Mouse (Mus musculus): ENCODE results near the gene Sox30. TPM values are rescaled to one million over a fixed set of nuclear protein-coding genes. Genes with fewer than 3 reads are reported as not detected.

Gene Sox30
- total and polyA plus RNA-seq, 3 experiments, result not detected

- Histone ChIP-seq H3K9me3 (replicated peaks; ENCODE audit: low read length) (peaks cover 7% of the 10 kb centered on the region), H3K4me1 (ENCODE audit: control insufficient read depth in 1 of 2, insufficient read depth in 2 of 2) (no peaks in the 10 kb centered on the region), H3K27ac (ENCODE audit: insufficient read depth, low read depth) (no peak overlapping the region), H3K4me2 (ENCODE audit: insufficient read depth, low read depth, poor library complexity, severe bottlenecking) (no peak overlapping the region), H3K79me2 (replicated peaks; ENCODE audit: control insufficient read depth, extremely low read depth, insufficient read depth, poor library complexity, severe bottlenecking) (no peaks in the 10 kb centered on the region), H3K27me3 (replicated peaks) (no peaks in the 10 kb centered on the region), H3K36me3 (replicated peaks in 1 of 2; ENCODE audit: control insufficient read depth in 1 of 2, insufficient read depth in 1 of 2, low read length in 1 of 2) (no peaks in the 10 kb centered on the region), H3K4me3 (replicated peaks in 1 of 3; ENCODE audit: low read depth in 2 of 3, low read length in 2 of 3, poor library complexity in 1 of 3) (no peak overlapping the region), H3K9ac (ENCODE audit: insufficient read depth, low read depth) (no peak overlapping the region)
- in situ Hi-C loops (cut with MboI; ENCODE audit: low pct_ligation_motif_present, low pct_unique_long_range_greater_than_20kb, low sequenced_read_pairs) (no loop called here), dilution Hi-C loops (cut with MboI; ENCODE audit: extremely low pct_ligation_motif_present, extremely low pct_unique_long_range_greater_than_20kb, low sequenced_read_pairs) (no loop called here)
- no peak for DNase-seq (ENCODE audit: extremely low read depth)
- TF ChIP-seq CHD1 (IDR thresholded peaks at IDR 0.05; ENCODE audit: low read depth, low read length) (no peak), NELFE (IDR thresholded peaks at IDR 0.05; ENCODE audit: low read depth, low read length) (no peak), MXI1 (IDR thresholded peaks at IDR 0.05; ENCODE audit: low read depth, low read length) (no peak), TCF12 (IDR thresholded peaks at IDR 0.05; ENCODE audit: low read depth, low read length) (no peak), ELF1 (IDR thresholded peaks at IDR 0.05; ENCODE audit: low read depth, low read length) (no peak), JUN (IDR thresholded peaks at IDR 0.05; ENCODE audit: insufficient read depth, low read depth, low read length) (no peak), UBTF (IDR thresholded peaks at IDR 0.05; ENCODE audit: low read depth, low read length) (no peak), GABPA (IDR thresholded peaks at IDR 0.05; ENCODE audit: insufficient replicate concordance, low read depth, low read length) (no peak), PAX5 (IDR thresholded peaks at IDR 0.05; ENCODE audit: low read length) (no peak), ZC3H11A (IDR thresholded peaks at IDR 0.05; ENCODE audit: low read depth, low read length) (no peak), MAX (IDR thresholded peaks at IDR 0.05; ENCODE audit: low read length) (no peak), RCOR1 (conservative IDR thresholded peaks at IDR 0.05; ENCODE audit: low read depth, low read length) (no peak), HCFC1 (IDR thresholded peaks at IDR 0.05; ENCODE audit: low read depth, low read length) (no peak), MYC (IDR thresholded peaks at IDR 0.05; ENCODE audit: low read depth, low read length) (no peak), USF1 (IDR thresholded peaks at IDR 0.05; ENCODE audit: low read depth, low read length) (no peak), KAT2A (IDR thresholded peaks at IDR 0.05; ENCODE audit: insufficient replicate concordance, low read length) (no peak), RAD21 (IDR thresholded peaks at IDR 0.05; ENCODE audit: low read depth, low read length) (no peak), E2F4 (IDR thresholded peaks at IDR 0.05; ENCODE audit: insufficient replicate concordance, low read depth, low read length) (no peak), TBP (conservative IDR thresholded peaks at IDR 0.05; ENCODE audit: low read depth, low read length) (no peak), ETS1 (conservative IDR thresholded peaks at IDR 0.05; ENCODE audit: low read depth, low read length) (no peak)
These were observed 60.9 kb downstream of the Sox30 start for GRCm38 (mm10) chr11:46040841-46041556.
